ENCODE assay signal across 7 mouse cellular contexts in the genomic region with DNA sequence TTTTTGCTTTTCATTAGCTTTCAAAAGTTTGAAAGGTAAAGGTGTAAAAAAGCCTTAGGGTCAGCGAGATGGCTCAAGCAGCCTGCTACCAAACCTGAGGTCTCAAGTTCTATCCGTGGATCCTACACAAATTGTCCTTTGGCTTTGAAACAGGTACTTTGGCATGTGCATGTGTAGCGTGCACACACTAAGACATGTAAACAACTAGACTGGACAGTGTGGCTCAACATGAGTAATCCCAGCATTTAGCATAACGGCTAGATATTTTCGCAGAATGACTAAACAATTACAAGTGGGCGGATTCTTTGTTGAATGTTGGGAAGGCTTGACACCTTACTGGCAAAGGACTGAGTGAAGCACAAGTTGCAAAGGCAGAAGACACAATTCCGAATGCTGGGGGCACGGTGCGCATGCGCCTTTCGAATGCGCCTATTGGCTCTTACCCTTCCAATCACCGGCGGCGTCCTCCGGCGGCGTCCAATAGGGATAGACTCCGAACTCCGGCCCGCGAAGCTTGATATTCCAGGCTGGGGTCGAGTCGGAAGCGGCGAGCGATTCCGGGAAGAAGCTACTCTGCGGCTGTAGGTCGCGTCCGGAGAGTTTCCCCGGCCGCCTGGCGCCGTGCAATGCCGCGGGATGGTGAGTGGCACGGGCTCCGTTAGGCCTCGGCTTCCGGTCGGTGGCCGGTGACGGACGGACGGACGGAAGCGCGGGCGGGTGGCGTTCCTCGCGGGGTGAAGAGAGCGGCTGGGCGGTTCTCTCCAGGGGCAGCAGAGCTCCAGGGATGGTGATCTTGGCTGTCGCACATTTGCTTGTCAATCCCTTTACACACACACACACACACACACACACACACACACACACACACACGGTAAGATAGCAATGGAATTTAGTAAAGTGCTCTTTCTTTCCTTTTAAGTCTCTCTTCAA. TPM values are rescaled to one million over a fixed set of nuclear protein-coding genes. Genes with fewer than 3 reads are reported as not detected.
DNase-seq lines count a peak whose midpoint lies in the region; ATAC-seq and TF ChIP-seq lines count a peak whose summit lies in the region.

TSS of gene Mtfr2 (plus strand) at position 486 of the 930 bp plus-strand sequence.

- H3K4me3 ChIP-seq in embryonic facial prominence, embryonic 10.5 days: peak within 1 kb of the TSS; percentile 85
- peak within 1 kb of the TSS; percentile 80 for H3K4me3 ChIP-seq in intestine, postnatal 0 days (ENCODE audit: low read depth, low read length)
- H3K4me3 ChIP-seq in midbrain, embryonic 12.5 days: peak within 1 kb of the TSS; percentile 70
- H3K4me3 ChIP-seq in small intestine, adult 2 months (ENCODE audit: low read depth, low read length): peak within 1 kb of the TSS; percentile 97

- no peaks in the 10 kb centered on the region for H3K27me3 ChIP-seq in embryonic facial prominence, embryonic 10.5 days (replicated peaks; ENCODE audit: low read depth, poor library complexity, severe bottlenecking)
- H3K27me3 ChIP-seq in intestine, postnatal 0 days (replicated peaks; ENCODE audit: control insufficient read depth, insufficient read depth, low read length): no peaks in the 10 kb centered on the region
- no peaks in the 10 kb centered on the region for H3K27me3 ChIP-seq in midbrain, embryonic 12.5 days
- no peaks in the 10 kb centered on the region for H3K27me3 ChIP-seq in small intestine, adult 2 months (ENCODE audit: control insufficient read depth, insufficient read depth, low read length)

- intact Hi-C loops in left cerebral cortex, postnatal 4 days (cut with DNase I): no loop called here

- WGBS in embryonic facial prominence, embryonic 10.5 days: 2% methylated on average over 58 of the region's 58 CpGs
- 1% methylated on average over 57 of the region's 58 CpGs for WGBS in intestine, postnatal 0 days
- 1% methylated on average over 56 of the region's 58 CpGs for WGBS in midbrain, embryonic 12.5 days
- WGBS in small intestine, adult 2 months: under 1% methylated on average over 58 of the region's 58 CpGs

- ATAC-seq in intestine, postnatal 0 days: peak; percentile 93
- peak; percentile 95 for ATAC-seq in midbrain, embryonic 12.5 days (ENCODE audit: low FRiP score, low read depth)

- TF ChIP-seq CTCF in intestine, postnatal 0 days (IDR thresholded peaks at IDR 0.05; ENCODE audit: low read depth): no peak
- no peak for TF ChIP-seq CTCF in small intestine, adult 2 months (IDR thresholded peaks at IDR 0.05; ENCODE audit: extremely low read depth, insufficient read length, insufficient replicate concordance, low read depth, low read length)

- peaks cover 11% of the 10 kb centered on the region; the same call in 1 of the 2 replicates for H3K4me1 ChIP-seq in embryonic facial prominence, embryonic 10.5 days
- no peaks in the 10 kb centered on the region for H3K4me1 ChIP-seq in intestine, postnatal 0 days (replicated peaks; ENCODE audit: control insufficient read depth, insufficient read depth, low read length)
- peaks cover 10% of the 10 kb centered on the region for H3K4me1 ChIP-seq in midbrain, embryonic 12.5 days
- peaks cover 2% of the 10 kb centered on the region; the same call in 1 of the 2 replicates for H3K4me1 ChIP-seq in small intestine, adult 2 months (ENCODE audit: control insufficient read depth, insufficient read depth, insufficient read length, low read length)

- peak; percentile 95 for DNase-seq in adrenal gland, postnatal 10 days
- DNase-seq in embryonic facial prominence, embryonic 10.5 days (ENCODE audit: low spot score): peak; percentile 96
- peak; percentile 65 for DNase-seq in gonadal fat pad, adult 2 months (ENCODE audit: low read depth)
- DNase-seq in left cerebral cortex, postnatal 4 days: peak; percentile 97

- H3K27ac ChIP-seq in embryonic facial prominence, embryonic 10.5 days (replicated peaks): peak within 1 kb of the TSS; percentile 88
- H3K27ac ChIP-seq in intestine, postnatal 0 days (ENCODE audit: low read depth, low read length): no peak within 1 kb of the TSS
- H3K27ac ChIP-seq in midbrain, embryonic 12.5 days (replicated peaks): peak within 1 kb of the TSS; percentile 49; the same call in 1 of the 2 replicates
- no peak within 1 kb of the TSS for H3K27ac ChIP-seq in small intestine, adult 2 months (ENCODE audit: insufficient read depth, low read depth, low read length)

- peak within 1 kb of the TSS; percentile 13; the same call in 1 of the 2 replicates for H3K9ac ChIP-seq in intestine, postnatal 0 days (ENCODE audit: low read depth, low read length)
- peak within 1 kb of the TSS; percentile 62 for H3K9ac ChIP-seq in midbrain, embryonic 12.5 days (replicated peaks)

- peak within 1 kb of the TSS; percentile 86 for H3K4me2 ChIP-seq in intestine, postnatal 0 days (replicated peaks; ENCODE audit: low read depth)
- H3K4me2 ChIP-seq in midbrain, embryonic 12.5 days (replicated peaks): peak within 1 kb of the TSS; percentile 78

- no peaks in the 10 kb centered on the region for H3K9me3 ChIP-seq in embryonic facial prominence, embryonic 10.5 days
- no peaks in the 10 kb centered on the region for H3K9me3 ChIP-seq in intestine, postnatal 0 days (ENCODE audit: control insufficient read depth)
- no peaks in the 10 kb centered on the region for H3K9me3 ChIP-seq in midbrain, embryonic 12.5 days

- peak; percentile 49; the same call in 1 of the 2 replicates for TF ChIP-seq POLR2A in small intestine, adult 2 months (IDR thresholded peaks at IDR 0.05; ENCODE audit: low read depth, low read length)

- H3K36me3 ChIP-seq in embryonic facial prominence, embryonic 10.5 days (replicated peaks): peaks cover 51% of the 10 kb centered on the region
- peaks cover 26% of the 10 kb centered on the region for H3K36me3 ChIP-seq in intestine, postnatal 0 days (ENCODE audit: control insufficient read depth, insufficient read depth)
- H3K36me3 ChIP-seq in midbrain, embryonic 12.5 days: peaks cover 30% of the 10 kb centered on the region
- peaks cover 27% of the 10 kb centered on the region for H3K36me3 ChIP-seq in small intestine, adult 2 months (ENCODE audit: control insufficient read depth, insufficient read depth, low read length)

RNA-seq across cellular contexts. Expression of gene Mtfr2, which starts in this region (rescaled TPM):
- 1 to 10 TPM; 2.6 to 2.8 TPM for total RNA-seq in adrenal gland, postnatal 10 days (2021)
- 3.2 and 3.4 TPM in 2 replicates for polyA plus RNA-seq in embryonic facial prominence, embryonic 10.5 days (2016; fragmentation: Nextera tagmentation; extraction: Ambion mirVana)
- 0.39 and 0.47 TPM in 2 replicates for polyA plus RNA-seq in gonadal fat pad, adult 2 months (2012; rRNA removed)
- polyA plus RNA-seq in intestine, postnatal 0 days (2015; fragmentation: Nextera tagmentation; extraction: Ambion mirVana): 0.44 and 0.59 TPM in 2 replicates
- 1 to 10 TPM; 1.4 TPM for total RNA-seq in left cerebral cortex, postnatal 4 days (2021)
- polyA plus RNA-seq in midbrain, embryonic 12.5 days (2016; fragmentation: Nextera tagmentation; extraction: Ambion mirVana): 1.7 TPM in 2 replicates
- polyA plus RNA-seq in small intestine, adult 2 months (2012; rRNA removed): 0.52 and 0.68 TPM in 2 replicates

Comparison
In these comparisons a context has a peak if more than half of its experiments do, and no peak if none do; other contexts are left out.
1. Peak in DNase-seq in gonadal fat pad, adult 2 months; RNA of the gene not detected or under 1 TPM.
2. Peak in ATAC-seq, H3K4me3 ChIP-seq, H3K9ac ChIP-seq and H3K4me2 ChIP-seq in intestine, postnatal 0 days; RNA of the gene not detected or under 1 TPM.
3. H3K27ac ChIP-seq: peak in embryonic facial prominence, embryonic 10.5 days (single experiment) and midbrain, embryonic 12.5 days (single experiment); none in intestine, postnatal 0 days (single experiment) and small intestine, adult 2 months (single experiment).
4. Peak in every context shown above with its lines, with median percentiles within 50 percentile points of each other: DNase-seq and H3K4me3 ChIP-seq.